Mouse (Mus musculus): ENCODE results near the gene Psg29.

Gene Psg29

DNA sequence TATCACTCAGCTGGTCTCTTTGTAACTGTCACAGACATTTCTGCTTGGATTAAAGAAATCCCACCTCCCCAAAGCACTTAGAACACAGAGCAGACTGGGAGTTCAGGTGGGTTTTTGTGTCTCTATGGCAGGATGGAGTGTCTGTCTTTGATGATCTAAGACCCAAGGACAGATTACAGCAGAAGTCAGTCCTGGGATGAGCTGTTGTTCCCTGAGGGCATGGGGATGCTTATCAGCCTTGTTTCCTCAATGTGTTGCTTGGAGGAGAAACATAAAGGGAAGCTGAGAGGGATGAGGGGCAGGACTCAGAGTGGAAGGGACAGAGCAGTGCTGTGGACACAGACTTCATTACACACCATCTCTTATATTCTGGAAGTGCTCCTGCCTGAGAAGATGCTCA lies at the start of gene Psg29:
Psg29 (plus strand) TSS at position 301 of the 400 bp plus-strand sequence.
- CTCF ChIA-PET, result no interaction called here

DNA sequence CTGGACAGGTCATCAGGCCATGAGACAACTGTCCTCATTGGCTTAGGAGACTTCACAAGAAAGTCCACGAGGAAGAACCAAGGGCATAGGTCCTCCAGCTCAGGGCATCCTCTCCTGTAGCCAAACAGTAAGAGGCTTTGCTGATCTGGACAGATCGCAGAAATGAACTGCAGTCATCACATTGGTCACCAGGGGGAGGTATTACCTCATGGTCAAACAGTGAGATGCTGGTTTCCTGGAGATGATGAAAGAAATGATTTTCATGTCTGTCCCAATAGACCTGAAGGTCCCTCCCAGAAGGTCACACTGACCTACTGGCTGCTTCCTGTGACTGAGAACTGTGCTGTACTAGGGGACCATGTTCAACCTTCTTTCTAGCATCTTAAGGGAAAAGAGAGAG lies 47.6 kb upstream of the Psg29 start:
- CTCF ChIA-PET, result no interaction called here

DNA sequence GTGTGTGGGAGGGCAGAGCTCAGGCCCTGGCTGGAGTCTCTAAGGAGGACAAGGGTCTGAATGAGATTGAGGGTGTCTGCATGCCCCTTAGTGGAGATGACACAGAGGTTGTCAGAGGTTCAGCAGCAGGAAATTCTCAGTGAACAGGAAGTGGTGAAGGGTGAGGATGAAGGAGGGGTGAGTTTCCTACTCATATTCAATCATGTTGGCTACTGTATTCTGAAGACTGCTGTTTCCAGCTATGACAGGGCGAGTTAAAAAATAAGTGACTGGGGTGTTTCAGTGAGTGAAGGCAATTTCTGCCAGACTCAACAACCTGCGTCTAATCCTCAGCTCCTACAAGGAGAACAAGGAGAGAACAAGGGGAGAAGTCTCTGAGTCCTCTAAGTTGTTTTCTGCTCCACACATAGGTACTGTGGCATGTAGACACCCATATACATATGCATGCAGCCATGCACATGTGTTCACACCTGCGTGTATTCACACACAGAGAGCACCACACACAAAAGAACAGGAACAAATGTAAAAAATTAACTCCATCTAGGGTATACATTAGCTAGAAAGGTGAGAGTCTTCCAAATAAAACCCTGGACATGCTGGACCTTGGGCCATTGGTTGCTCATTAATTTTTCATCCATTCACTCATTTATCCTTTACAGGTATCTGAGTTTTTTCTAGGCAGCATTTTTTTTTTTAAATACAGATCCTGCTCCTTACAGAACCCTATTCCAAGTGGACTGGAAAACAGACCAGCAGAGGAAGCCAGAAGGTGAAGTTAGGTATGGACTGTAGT lies 46.2 kb upstream of the Psg29 start:
- CTCF ChIA-PET, result no interaction called here

DNA sequence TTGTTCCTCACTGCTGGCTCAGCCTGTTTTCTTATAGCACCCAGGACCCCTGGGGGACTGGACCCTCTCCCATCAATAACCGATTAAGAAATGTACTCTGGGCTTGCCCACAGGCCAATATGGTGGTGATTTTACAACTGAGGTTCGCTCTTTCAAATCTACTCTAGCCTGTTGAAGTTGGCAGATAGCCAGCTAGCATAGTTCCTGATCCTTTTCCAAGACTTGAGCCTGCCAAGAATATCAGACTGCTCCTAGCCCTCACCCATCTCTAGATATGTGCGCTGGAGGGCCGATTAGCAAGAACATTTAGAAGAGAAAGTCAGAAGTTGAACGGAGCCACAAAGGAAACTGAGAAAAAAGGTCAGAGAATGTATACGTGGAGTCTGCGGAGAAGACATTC lies 44.3 kb upstream of the Psg29 start:
- CTCF ChIA-PET, result no interaction called here

DNA sequence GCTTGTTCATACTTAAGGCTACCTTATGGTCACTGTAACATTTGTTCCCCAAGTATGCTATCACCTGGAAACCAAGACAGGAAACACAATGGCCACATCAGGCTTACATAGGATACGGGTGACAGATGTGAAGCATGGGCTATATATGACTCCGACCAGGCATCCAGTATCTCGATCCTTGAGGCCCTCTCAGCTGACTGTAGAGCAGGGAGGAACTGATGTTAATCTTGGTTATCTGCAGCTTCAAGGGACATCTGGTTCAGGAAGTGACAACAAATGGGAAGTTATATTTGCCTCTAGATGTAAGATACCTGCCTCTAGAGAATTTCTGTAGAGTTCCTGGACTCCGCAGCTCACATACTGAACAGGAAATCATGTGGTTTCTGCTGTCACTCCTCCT lies 31.4 kb upstream of the Psg29 start:
- CTCF ChIA-PET, result no interaction called here

DNA sequence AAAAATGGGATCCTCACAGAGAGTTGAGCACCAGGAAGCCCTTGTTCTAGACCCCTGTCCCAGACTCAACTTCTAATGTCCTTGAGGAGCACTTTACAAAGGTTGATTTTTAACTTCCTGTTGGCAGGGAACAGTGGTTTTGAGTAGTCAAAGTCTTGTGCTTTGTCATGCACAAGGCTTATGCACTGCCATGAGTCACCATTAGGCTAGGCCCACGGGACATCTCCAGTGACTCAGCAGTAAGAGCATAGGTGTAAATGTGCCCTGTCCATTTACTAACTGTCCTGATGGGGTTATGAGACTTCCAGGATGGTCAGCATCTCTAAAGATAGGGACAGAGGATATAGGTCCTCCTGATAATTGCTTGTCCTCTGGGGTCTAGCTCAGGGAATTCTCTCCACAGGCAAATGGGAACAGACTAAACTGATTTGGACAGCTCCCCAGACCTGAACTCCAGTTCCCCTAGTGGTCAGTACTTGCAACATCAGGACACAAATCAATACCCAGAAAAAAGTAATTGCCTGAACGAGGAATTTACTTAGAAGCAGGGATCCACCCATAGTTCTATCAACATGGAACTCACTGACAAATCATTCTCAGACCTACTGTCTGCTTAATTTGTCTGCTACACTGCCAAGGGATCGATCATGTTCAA lies 2.4 kb downstream of the Psg29 start:
- CTCF ChIA-PET, result no interaction called here

Data from spleen, embryonic (tissue).